Mouse (Mus musculus) telencephalon, adult 2 months (tissue): ENCODE data around the gene Pfkm.

Experiments
- DNase-seq: peaks from one replicate; pipeline ENCODE4 v3.0.0-alpha.2; 2011; ENCODE audit warnings: low read depth, low spot score

The Pfkm gene

GRCm38 (mm10) chr15:98092372-98093120, at the start of gene Pfkm:
TSS of gene Pfkm (plus strand) at chr15:98092589.
- no peak for DNase-seq

- DNase-seq, result peak; percentile 41
Observed at GRCm38 (mm10) chr15:98043967-98044366, 48.4 kb upstream of the Pfkm start.

DNA sequence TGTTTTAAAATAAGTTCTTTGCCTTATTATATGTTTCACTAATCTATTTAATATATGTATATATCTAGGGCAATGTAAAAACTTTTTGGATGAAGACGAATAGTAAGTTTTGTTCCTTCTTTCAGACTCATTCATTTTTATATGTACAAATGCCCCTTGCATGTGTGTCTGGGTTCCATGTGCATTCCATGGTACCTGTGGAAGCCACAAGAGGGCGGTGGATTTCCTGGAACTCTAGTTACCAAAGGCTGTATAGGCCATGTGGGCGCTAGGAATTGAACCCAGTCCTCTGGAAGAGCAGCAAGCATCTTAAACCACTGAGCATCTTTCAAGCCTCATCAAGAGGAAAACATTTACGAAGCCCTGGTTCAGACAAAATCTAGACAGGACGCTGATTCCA, 48.0 kb upstream of the Pfkm start:
- no peak for DNase-seq

DNA sequence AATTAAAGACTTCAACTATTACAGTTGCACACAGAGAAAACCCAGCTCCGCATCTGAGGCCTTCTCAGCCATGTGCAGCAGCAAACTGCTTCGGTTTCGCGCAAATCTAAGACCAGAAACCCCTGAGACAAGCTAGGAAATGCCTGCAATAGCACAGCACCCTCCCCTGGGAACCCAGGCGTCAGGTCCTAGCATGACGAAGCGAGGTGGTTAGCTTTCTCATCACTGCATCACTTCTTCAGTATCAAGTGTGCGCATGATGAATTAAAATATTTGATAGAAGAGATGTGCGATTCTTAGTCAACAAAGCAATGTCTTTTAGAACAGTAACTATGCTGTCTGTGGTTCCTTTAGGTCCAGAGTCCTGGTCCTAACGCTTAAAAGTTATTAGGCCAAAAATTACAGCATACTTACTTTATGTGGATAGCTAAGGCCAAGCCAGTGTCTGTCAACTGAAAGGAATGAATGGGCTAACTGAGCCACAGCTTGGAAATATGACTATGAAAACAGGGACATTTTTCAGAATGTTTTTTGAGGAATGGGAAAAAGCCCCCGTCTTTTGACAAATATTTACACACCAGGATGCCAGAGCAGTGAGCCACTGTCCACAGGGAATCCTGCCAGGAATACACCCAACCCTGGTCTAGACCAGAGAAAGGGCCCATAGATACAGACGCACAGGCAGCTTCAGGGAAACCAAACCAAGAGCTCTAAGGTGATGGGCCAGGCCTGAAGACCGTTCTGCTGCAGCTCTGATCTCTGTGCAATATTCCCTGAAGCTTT, 43.3 kb upstream of the Pfkm start:
- DNase-seq, result no peak

DNA sequence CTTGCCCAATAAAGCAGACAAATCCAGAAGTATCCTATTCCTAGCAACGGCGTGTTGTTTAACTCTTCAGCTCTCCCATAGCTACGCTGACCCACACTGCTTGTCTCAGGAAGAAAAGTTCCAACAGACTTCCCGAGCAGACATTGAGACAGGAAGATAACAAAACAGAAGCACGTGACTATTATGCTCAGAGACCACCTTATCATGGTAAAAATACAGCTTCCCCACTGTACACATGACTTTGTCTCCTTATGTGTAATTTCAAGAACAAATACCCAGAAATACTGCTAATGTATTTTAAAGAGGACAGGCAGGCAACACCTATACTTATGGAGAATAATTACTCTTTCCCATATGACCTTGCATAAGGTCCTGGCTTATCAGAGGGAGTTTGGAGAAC, 40.7 kb upstream of the Pfkm start:
- no peak for DNase-seq

GRCm38 (mm10) chr15:98055246-98055645, 37.1 kb upstream of the Pfkm start:
- DNase-seq, result peak; percentile 47

DNA sequence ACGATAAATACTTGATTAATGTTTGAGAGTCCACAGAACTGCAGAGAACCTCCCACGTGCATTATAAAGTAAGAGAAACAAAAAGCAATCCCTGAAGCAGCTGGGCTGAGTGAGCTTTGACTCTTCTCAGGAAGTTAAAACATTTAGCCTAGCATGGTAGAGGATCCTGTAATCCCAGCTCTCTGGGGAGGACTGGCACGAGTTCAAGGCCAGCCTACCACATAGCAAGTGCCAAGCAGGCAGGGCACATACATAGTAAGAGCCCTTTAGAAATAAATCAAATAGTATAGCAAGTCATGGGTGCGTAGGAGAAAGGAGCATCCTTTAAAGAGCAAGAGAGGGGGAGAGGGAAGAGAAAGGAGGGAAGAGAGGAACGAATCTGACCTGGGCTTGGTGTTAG, 26.5 kb upstream of the Pfkm start:
- DNase-seq, result no peak

GRCm38 (mm10) chr15:98066602-98067001, 25.8 kb upstream of the Pfkm start:
- DNase-seq, result no peak

DNA sequence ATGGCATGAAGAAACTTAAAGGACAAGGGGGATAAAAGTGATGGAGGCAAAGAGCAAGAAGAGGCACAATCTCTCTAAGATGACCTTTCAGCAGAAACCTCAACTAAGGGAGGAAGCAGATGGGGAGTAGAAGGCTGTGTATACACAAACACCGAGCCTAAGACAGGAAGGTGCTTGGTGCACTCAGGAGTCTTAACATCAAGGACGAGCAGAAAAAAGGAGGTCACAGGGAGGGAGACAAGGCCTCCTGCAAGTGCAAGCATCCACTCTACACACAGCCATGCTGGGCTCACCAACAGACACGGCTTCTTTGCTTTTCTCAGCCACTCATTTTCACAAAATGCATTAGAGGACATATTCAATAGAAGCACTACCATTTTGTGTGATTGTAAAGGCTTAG, 24.9 kb upstream of the Pfkm start:
- DNase-seq, result no peak

DNA sequence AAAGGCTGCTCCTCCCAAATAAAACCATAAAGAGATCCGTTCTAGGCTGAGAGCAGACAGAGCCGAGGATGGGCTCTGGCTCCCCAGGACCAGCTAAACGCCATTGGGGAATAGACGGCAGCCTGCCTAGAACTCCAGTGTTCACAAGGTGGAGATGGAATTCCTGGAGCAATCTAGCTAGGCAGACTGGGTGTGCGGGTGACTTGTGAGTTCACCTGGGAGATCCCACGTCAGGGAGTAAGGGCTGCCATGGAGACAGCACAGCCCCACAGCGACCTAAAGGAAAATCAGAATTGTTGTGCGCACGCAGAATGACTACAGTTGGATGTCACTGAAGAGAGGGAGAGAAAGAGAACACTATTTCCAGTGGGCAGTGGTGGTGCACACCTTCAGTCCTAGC, 23.9 kb upstream of the Pfkm start:
- no peak for DNase-seq

GRCm38 (mm10) chr15:98069566-98070245, 22.7 kb upstream of the Pfkm start:
- DNase-seq, result no peak

GRCm38 (mm10) chr15:98070376-98070775, 22.0 kb upstream of the Pfkm start:
- no peak for DNase-seq

GRCm38 (mm10) chr15:98074521-98074920, 17.9 kb upstream of the Pfkm start:
- no peak for DNase-seq

DNA sequence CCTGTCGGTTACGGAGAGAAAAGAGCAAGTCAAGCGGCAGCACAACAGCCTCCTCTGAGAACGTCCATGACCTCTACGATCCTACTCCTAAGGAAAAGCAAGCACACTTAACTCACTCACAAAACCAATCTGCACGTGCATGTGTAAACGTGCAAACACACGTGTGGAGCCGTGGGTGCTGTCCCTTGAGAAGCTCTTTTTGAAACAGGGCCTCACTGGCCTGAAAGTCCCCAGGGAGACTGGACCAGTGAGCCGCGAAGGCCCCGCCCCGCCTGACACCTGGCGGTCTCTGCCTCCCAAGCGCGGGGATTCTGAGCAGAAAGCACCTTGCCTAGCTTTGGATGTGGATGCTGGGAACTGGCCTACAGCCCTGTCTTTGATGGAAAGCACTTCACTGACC, 17.4 kb upstream of the Pfkm start:
- no peak for DNase-seq

GRCm38 (mm10) chr15:98076901-98077300, 15.5 kb upstream of the Pfkm start:
- no peak for DNase-seq

DNA sequence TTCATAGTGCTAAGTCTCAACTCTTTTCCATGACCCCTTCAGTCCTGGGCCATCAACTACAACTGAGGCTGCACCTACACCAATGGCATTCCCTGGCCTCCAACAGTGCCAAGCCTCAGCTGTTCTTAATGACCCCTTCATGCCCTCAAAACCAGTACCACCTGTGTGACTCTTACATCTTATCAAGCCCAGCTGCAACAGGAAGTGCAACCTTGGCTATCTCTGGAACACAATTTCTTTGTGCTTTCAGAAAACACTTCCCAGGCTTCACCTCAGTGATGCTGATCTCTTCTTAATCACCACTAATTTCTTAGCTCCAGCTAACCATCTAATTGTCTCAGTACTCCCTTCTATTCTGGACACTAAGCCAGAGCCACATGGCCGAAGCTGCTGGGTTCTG, 3.5 kb upstream of the Pfkm start:
- no peak for DNase-seq

GRCm38 (mm10) chr15:98089421-98090183, 2.8 kb upstream of the Pfkm start:
- DNase-seq, result no peak

DNA sequence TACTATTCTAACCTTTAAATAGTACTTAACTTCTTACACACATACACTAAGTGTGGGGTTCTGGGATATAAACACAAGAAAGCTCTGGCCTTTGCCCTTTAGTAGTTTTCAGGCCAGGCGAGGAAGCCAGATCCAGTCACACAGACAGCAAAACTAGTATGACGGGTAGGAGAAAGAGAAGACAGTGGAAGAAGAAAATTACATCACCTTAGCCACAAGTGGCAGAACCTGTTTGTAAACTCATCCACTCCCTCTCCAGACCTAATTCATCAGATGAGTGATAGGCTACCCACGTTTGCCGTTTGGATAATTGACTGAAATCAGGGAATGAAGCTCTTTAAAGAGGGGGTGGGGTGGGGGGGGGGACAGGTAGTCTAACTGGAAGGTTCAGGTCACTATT, 548 bp upstream of the Pfkm start:
- no peak for DNase-seq

DNA sequence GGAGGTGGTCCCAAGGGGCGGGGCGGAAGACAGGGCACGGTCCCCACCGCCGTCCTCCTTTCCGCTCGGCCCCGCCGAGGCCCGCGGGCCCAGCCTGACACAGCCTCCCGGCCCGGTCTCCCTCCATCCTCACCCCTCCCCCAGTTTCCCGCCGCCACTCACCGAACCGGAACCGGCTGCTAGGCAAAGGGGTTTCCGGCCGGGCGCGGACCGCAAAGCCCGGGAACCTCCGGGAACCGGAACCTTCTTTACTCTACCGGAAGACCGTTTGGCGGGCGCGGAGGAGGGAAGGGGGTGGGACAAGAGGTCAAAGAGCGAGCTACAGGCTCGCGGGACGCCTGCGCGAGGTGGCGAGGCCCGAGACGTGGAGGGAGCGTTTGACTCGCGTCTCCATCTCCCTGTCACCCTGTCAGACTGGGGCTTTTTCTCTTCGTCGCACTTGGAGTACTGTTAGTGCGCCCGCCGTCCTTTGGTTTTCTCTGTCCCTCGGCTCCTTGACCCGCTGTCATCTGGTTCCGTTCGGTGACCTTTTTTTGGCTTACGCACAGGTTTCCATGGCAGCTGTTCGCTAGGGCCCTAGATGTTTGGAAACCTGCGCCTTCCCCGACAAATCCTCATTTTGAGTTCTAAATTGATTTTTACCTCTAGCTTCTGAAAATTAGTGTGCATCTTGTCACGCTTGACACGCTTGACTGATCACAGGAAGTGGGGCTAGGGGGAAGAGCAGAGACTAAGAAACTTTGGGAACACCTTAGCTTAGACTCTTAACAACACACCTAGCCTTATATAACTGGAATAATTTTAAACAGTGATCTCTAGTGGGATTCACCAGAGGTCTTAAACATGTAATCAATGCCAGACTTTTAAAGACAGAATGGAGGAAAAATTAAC, 977 bp downstream of the Pfkm start, which contains the start of gene Senp1:
Senp1 (minus strand) TSS at position 624 of the 891 bp plus-strand sequence.
- DNase-seq, result peak; percentile 91

- no peak for DNase-seq
Observed at GRCm38 (mm10) chr15:98094905-98095304, 2.5 kb downstream of the Pfkm start.

DNA sequence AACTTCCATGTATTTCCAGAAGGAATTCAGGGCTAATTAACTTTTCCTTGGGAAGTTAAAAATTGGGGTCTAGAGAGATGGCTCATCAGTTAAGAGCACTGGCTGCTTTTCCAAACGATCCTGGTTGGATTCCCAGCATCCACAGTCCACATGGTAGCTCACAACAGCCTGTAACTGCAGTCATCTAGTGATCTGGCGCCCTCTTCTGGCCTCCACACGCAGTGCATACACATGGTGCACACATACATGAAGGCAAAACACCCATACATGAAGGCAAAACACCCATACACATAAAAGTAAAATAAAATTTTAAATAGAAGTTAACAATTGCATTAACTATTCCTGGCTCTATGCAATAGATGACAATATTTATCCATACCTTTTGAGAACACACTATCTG, 4.6 kb downstream of the Pfkm start:
- no peak for DNase-seq
